Mouse (Mus musculus): ENCODE results near the gene Pknox1. TPM values are rescaled to one million over a fixed set of nuclear protein-coding genes. Genes with fewer than 3 reads are reported as not detected.

Pknox1 gene
- total RNA-seq, 2 experiments from 2014 or later: 13.6 to 14.6 TPM

DNA sequence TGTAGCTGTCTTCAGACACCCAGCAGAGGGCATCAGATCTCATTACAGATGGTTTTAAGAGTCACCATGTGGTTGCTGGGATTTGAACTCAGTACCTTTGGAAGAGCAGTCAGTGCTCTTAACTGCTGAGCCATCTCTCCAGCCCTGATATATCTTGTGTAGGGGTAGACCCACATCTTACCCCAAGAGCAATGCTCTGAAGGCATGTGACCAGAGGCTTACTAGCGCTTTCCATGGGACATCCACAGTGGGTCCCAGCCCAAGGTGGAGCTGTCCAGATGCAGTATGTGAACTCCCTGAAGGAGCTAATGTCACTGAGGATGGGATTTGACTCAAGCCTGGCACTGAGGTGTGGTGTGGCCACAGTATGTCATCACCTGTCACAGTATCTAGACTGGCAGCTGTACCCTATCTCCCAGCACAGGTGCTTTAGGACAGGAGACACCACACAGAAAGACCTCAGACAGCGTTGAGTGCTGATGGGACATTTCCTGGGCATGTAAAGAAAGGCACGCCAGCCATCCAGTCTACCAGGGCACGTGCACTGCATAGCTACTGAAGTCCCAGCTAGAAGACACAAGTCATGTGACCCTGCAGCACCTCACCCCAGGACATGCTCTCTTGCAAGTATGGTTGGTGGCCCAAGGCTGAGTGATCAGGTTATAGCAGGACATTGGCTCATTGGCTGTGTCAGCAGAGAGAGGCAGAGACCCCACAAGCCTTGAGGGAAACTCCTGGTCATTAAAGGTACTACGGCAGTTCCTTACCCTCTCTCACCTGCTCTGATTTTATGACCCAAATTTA lies 81.9 kb downstream of the Pknox1 start:
- DNase-seq (ENCODE audit: low spot score in 2 of 2): no peak
- no peak for TF ChIP-seq CTCF (conservative IDR thresholded peaks at IDR 0.05)
- no peak overlapping the region for H3K4me3 ChIP-seq
- no peak overlapping the region for H3K27ac ChIP-seq

DNA sequence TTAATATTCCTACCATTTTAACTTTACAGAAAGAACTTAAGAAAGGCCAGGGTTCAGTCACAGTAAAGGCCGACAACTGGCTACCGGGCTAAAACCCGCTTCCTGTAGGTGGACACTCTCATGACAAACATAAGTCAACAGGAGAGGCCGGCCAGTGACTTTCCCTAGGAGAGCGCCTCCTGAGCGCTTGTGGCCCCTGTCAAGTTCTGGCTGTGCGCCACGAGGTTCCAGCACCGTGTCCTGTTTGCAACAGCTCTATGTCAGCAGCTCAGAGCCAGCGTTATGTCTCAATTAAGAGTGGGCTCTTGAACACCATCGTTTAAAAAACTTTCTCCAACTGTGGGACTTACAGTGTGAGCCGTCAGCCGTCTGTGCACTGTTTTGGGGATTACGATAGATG lies 87.6 kb downstream of the Pknox1 start:
- no peak overlapping the region for H3K4me3 ChIP-seq
- DNase-seq (ENCODE audit: low spot score in 2 of 2): no peak
- no peak for TF ChIP-seq CTCF (conservative IDR thresholded peaks at IDR 0.05)
- no peak overlapping the region for H3K27ac ChIP-seq

DNA sequence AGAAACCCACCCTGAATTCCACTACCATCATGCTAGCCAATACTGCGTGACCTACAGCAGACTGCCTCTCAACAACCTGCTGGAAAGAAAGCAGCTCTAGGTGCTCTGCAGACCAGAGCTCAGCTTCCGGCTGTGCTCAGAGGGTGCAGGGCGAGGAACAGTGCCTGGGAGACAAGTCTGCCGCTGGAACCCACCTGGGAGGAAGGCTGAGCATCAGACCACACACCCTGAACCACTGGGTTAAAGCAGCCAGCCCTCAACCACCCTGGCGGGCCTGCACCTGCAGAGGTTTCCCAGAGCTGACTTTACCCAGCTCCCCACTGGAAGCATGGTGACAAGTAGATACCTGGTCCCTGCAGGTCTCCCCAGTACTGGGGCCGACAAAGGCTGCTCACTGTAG lies 88.7 kb downstream of the Pknox1 start:
- no peak overlapping the region for H3K4me3 ChIP-seq
- no peak for DNase-seq (ENCODE audit: low spot score in 2 of 2)
- no peak overlapping the region for H3K27ac ChIP-seq
- no peak for TF ChIP-seq CTCF (conservative IDR thresholded peaks at IDR 0.05)

DNA sequence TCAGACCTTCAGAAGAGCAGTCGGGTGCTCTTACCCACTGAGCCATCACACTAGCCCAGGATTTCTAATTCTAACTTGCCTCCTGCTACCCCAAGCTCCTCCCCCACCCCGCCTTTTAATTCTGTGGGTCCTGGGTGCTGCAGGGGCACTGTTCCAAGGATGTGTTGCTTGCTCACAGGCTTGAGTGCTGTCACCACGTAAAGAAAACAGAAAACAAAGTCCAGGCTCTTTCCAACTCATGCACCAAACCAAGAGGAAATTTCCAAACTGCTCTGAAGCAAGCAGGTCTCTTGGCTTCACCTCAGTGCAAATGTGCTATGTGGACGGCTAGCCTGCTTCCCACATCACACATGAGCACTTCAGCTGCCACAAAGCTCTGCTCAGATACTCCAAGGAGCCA lies 90.8 kb downstream of the Pknox1 start:
- H3K27ac ChIP-seq: peak overlapping the region; percentile 25; the same call in 1 of the 2 replicates
- DNase-seq (ENCODE audit: low spot score in 2 of 2): no peak
- TF ChIP-seq CTCF (conservative IDR thresholded peaks at IDR 0.05): no peak
- no peak overlapping the region for H3K4me3 ChIP-seq

DNA sequence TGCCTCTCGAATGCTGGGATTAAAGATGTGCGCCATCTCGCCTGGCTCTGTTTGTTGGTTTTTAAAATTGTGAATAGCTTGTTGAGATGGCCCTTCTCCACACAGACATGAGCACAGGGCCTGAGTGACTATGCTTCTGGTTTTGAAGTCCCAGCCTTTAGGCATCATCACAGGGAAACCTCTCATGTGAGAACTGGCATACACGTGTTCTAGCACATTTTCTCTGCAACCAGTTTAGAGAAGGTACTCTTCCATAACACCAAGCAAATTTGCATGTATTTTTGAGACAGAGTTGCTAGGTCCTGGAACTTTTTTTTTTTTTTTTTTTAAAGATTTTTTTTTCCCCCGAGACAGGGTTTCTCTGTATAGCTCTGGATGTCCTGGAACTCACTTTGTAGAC lies 92.1 kb downstream of the Pknox1 start:
- TF ChIP-seq CTCF (conservative IDR thresholded peaks at IDR 0.05): no peak
- DNase-seq (ENCODE audit: low spot score in 2 of 2): no peak
- Histone ChIP-seq H3K4me3 (no peak overlapping the region), H3K27ac (no peak overlapping the region)

Small RNA genes within 50 kb of the gene (microRNA-seq; reads per million reads assigned to microRNA genes)
- 0 to 1.6 reads per million in 2 experiments for gene Gm24970

Other genes starting within 250 kb of the Pknox1 start
- 10 to 100 TPM; 21.8 to 31.9 TPM for gene Pde9a, start 178.5 kb upstream of the Pknox1 start, total RNA-seq (2021)
- 10 to 100 TPM; 25.9 to 29.9 TPM for gene Wdr4, start 44.8 kb upstream of the Pknox1 start, total RNA-seq (2021)
- 100 to 1,000 TPM; 257 to 258 TPM for gene Ndufv3, start 44.6 kb upstream of the Pknox1 start, total RNA-seq (2021)
- 10 to 100 TPM; 60.7 to 62.4 TPM for gene Cbs, start 72.5 kb downstream of the Pknox1 start, total RNA-seq (2021)
- gene U2af1, start 94.2 kb downstream of the Pknox1 start, total RNA-seq (2021): 100 to 1,000 TPM; 125 to 131 TPM
- under 1 TPM; 0.49 to 0.66 TPM for gene Cryaa, start 113.1 kb downstream of the Pknox1 start, total RNA-seq (2021)

Measured in layer of hippocampus, adult 2 months (tissue).